Mouse (Mus musculus) right cerebral cortex, adult 2 months (tissue): ENCODE data around the gene Elmo2.

Source experiments
- DNase-seq, 2 experiments: peaks; one replicate each; pipeline ENCODE4 v3.0.0; 2021 to 2022; ENCODE audit warnings: low spot score in 2 of 2

Elmo2 gene

DNA sequence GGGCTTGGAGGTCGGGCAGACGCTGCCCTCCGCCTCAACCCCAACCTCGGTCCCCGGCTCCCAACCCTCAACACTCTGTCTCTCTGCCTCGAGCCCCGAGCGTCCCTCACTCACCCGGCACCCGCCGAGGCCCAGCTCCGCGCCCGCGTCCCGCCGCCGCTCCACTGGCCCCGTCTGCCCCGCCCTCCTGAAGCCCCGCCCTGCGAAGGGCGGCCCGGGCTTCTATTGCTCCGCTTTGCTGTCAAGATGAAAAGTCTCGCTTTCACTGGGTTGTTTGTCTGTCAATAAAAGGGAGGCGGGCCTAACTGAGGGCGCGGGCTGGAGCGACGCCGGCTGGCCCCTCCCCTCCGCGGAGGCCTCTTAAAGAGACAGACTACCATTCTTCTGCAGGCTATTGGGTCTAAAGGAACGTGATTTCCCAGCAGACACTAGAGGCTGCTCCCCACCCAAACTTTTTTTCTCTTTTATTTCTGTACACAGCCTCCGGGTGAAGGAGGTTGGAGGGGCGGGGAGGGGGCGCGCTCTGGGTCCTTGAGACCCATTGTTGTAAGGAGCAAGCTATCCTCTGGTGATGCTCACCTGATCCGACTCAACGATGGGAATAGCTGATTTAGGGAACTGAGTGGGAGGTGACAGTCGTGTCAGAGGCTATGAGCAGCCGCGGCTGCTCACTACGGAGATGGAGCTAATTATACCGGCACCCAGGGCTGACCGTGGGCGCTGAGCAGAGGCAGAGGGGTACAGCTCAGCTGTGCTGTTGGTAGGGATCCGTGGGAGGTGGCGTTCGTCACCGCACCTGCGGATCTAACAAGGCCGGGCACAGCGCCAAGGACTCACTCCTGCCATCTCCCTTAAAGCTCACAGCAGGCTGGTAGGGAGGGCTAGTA lies at the start of gene Elmo2:
Gene Elmo2, minus strand, starts transcription at position 176 of the 887 bp plus-strand sequence.
- peak; percentile 98 to 99 for DNase-seq

DNA sequence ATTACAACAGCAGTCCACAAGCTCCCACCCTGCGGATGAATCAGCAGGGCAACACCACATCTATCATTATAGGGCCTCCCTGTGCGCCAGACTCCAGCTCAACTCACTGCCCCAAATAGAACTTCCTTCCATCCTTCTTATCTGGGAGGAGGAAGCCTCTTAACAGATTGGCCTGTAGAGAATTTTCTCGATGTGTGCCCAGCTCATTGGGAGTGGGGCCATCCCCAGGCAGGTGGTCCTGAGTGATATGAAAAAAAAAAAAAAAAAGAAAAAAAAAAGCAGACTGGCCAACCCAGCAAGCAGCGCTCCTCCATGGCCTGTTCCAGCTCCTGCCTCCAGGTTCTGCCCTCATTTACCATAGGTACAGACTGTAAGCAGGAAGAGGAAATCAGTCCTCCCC lies 49.7 kb upstream of the Elmo2 start:
- DNase-seq, result no peak

- no peak for DNase-seq
Measured at GRCm38 (mm10) chr2:165375478-165375877, 49.2 kb upstream of the Elmo2 start.

- DNase-seq, result peak in 1 of 2 experiments; percentile 54
Measured at GRCm38 (mm10) chr2:165371066-165371465, 44.8 kb upstream of the Elmo2 start.

DNA sequence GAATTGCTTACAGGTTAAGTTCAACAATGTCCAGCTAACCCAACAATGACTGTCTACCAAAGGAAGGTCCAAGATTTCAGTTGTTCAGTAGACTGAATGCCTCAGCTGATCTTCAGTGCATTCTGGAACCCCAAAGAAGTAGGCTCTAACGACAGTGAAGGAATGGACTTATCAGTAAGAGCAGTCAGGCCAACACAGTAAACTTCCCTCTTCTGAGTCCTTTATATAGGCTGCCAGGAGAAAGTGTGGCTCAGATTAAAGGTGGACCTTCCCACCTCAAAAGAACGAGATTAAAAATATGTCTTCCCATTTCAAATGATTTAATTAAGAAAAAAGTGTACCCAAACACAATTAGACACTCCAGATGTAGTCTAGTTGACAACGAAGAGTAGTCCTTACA lies 44.1 kb upstream of the Elmo2 start:
- DNase-seq, result no peak

- no peak for DNase-seq
Measured at GRCm38 (mm10) chr2:165368496-165368895, 42.2 kb upstream of the Elmo2 start, which contains the start of gene Zfp663. Zfp663 (minus strand) TSS chr2:165368729.

DNA sequence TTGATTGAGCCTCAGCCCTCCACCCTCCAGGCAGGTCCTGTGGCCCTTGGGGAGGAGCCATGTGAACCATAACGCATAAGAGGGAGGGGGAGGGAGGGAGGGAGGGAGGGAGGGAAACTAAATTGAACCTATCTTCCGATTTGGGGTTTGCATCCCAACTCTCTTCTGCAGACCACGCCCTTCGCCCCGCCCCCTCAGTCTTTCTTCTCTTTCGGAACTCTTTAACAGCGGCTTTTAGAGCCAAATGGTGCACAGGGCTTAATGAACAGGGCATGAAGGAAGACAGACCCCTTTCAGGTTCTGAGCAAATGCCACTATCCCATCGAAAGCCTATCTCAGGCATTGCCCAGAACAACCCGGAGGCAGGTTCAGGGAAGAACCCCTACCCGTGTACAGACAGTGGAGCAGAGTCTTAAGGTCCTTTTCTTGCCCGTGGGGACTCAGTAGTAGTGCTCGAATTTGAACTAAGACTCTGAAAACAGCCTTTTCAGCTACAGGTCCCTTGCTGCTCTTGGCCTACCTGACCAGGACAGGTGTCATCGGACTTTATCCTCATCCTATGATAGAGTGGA lies 41.7 kb upstream of the Elmo2 start:
- no peak for DNase-seq

GRCm38 (mm10) chr2:165367047-165367520 lies 40.8 kb upstream of the Elmo2 start:
- DNase-seq, result no peak

DNA sequence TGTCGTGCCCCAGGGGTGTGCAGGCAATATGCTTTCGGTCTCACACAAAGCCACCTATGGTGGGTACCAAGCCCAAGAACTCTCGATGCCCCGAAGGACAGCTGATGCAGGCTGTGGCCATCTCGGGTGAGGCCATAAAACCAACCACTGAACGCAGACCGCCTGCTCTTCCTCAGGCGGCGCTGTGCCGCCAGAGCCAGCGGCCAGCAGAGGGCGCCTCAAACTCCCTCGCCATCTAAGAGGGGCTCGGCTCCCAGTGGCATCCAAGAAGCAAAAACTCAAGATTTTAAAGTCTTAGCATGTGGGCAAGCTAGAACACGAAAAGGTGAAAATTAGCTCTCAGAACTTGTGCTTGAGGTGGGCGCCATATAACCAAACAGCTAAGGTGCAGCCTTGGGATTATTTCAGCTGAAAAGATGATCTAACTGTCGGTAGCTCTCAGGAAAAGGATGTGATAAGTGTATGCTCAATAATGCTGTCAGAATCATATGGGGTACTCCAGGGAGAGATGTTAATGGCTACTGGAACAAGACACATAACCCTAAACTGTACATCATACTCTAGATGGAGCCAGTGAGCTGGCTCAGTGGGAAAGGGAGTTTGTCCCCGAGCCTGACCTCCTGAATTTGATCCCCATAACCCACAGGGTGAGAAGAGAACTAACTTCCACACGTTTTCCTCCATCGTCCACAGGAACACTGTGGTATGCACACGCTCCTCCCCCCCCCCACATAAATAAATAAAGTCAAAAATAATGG lies 38.2 kb upstream of the Elmo2 start:
- DNase-seq, result peak; percentile 58 to 69

GRCm38 (mm10) chr2:165363282-165363681 lies 37.0 kb upstream of the Elmo2 start:
- no peak for DNase-seq

GRCm38 (mm10) chr2:165360861-165361260 lies 34.6 kb upstream of the Elmo2 start:
- DNase-seq, result peak; percentile 59 to 66

DNA sequence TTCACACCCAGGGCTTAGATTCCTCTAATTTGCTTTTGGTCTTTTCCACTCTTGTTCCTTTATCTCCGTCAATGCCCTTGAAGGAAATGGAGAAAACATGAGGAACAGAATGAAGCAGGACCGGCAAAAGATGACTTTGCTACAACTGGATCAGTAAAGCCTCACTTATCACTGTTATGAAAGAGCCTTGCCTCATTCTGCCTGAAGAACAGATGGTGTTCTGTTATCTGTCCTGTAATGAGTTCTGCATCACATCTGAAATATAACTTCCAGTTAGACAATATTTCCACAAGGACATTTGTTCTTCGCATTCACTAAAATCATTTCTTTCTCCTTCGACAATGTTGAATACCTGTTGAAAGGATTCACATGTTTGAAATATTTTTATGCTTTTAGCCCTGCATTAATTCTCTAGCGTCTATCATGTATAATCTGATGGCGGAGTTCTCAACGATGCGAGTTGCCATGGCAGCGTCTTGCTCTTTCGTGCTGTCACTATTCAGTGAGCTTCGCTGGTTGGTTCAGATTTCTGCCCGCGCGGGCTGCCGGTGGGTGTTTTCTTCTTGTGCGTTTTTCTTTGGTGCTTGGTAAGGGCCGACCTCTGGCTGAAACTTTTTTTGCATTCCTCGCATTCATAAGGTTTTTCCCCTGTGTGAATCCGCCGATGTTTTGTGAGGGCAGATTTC lies 25.7 kb upstream of the Elmo2 start:
- peak in 1 of 2 experiments; percentile 41 for DNase-seq

GRCm38 (mm10) chr2:165349466-165349865 lies 23.2 kb upstream of the Elmo2 start:
- DNase-seq, result peak; percentile 58

DNA sequence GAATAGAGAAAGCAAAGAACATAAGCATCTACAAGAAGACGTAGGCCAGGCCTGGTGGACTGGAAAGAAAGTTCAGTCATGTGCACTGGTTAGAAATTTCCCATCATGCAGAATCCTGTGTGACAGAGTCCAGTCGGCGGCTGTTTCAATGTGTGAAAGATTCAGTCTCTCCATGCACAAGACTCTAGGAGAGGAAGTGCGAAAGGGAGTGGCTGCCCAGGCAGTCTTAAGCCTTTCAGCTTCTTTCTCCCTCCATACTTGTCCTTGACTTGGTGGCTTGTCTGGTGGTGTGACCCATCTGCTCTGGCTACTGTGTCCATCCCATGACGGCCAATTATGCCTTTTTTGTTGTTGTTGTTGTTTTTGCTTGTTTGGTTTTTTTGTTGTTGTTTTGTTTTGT lies 19.9 kb upstream of the Elmo2 start:
- DNase-seq, result no peak

GRCm38 (mm10) chr2:165337191-165337590 lies 10.9 kb upstream of the Elmo2 start:
- DNase-seq, result no peak

- peak in 1 of 2 experiments; percentile 1 for DNase-seq
Measured at GRCm38 (mm10) chr2:165332610-165333210, 6.4 kb upstream of the Elmo2 start.

DNA sequence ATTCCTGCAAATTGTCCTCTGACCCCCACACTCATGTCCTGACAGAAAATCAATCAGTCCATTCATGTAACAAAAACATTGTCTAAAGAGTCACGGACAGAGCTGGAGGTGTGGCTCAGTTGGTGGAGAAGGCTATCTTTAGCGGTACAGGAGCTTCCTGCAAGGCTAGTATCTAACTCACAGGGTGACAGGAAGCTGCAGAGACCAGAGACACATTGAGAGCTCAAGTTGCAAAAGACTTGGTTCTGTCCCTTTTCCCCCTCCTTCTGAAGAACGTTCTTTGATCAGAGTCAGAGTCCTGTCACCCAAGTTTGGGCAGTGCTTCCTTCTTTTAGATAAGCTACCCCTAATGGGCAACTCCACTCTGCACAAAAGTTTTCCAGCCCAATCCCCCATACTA lies 3.4 kb upstream of the Elmo2 start:
- no peak for DNase-seq

DNA sequence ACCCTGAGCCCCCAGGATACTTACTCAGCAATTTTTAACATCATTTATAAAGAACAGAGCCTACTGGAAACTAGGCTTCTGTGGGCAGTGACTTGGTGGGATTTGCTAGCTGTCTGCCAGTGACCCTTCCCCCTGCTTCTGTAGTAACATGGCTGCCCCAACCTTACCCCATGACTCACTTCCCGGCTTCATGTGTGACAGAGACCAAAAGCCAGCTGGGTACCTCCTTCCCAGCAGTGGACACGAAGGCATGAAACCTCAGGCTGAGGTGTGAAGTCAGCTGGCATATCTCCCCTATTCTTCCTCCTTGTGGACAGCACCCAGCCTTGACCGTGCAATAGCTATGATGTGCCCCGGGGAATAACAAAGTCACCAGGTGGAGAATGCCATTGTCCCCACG lies 2.5 kb upstream of the Elmo2 start:
- no peak for DNase-seq

DNA sequence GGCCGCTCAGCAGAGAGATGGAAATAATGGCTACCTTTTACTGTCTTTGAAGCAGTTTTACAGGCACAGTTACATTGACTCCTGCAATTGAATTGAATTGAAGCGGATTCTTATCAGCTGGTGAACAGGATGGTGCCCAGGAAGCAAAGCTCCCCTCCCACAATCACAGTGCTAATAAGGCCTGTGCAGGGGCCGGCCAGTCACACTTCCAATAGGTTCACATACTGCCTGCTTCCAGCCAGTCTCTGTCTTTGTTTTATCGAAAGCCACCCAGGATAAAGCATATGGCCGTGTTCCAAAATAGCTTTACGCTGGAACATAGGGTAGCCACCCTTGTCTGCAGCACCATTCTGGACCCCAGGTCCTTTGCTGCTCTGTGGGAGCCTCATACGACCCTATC lies 1.1 kb upstream of the Elmo2 start:
- no peak for DNase-seq

DNA sequence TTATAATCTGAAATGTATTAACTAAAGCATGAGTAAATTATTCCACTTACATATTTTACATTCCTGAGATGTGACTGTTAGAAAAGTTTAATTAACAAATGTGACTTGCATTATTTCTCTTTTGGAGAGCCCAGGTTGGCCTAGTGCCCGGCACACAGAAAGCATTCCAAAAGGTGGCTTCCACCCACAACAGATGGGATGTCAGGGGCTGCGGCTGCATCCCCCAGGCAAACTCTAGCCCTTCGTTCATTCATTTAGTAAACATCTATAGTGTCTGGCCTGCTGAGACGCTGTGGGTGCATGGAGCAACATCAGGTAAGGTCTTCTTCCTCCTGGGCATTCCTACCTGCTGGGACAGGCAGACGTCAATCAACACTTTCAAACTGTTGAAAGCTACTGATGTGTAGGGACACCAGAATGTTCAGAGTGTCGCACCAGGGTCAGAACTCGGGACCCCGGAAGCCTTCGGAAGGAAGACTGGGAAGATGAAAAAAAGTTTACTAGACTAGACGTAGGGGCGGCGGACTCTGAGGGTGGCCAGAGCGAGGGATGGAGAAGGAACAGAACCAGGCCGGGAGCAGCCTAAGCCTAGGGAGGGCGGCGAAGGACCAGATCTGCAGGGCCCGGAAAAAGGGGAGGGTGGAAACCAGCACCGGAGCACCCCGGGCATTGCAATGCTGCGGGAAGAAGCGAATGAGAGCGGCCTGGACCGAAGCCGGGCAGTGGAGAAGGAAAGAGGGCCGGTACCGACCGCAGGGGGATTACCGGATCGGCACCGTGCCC lies 567 bp downstream of the Elmo2 start:
- no peak for DNase-seq
